Mouse (Mus musculus): Measurements from ENCODE around the gene Nhsl2.

DNA sequence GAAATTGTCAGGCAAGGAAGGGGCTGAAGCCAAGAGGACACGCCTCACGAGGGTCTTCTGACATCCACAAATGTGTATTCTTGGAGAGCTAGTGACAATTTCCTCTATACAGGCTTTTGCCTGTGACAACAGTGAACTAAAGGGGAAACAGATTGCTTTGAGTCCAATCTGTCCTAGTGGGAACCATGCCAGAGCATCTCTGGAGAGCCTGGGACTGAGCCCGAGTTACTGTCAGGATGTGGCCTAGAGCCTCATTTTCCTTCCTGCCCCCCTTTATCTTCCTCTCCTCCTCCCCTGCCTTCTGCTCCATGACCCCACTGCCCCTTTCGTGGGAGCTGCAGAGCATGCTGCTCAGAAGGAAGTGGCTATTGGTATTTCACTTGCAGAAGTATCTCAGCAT lies 49.2 kb downstream of the Nhsl2 start:
- no peak for TF ChIP-seq CTCF (IDR thresholded peaks at IDR 0.05; ENCODE audit: low read depth, low read length)
- no peak for TF ChIP-seq POLR2A (IDR thresholded peaks at IDR 0.05; ENCODE audit: extremely low read depth, insufficient read depth, low read length)
